Mouse (Mus musculus): ENCODE results near the gene Aldh8a1.

The Aldh8a1 gene

DNA sequence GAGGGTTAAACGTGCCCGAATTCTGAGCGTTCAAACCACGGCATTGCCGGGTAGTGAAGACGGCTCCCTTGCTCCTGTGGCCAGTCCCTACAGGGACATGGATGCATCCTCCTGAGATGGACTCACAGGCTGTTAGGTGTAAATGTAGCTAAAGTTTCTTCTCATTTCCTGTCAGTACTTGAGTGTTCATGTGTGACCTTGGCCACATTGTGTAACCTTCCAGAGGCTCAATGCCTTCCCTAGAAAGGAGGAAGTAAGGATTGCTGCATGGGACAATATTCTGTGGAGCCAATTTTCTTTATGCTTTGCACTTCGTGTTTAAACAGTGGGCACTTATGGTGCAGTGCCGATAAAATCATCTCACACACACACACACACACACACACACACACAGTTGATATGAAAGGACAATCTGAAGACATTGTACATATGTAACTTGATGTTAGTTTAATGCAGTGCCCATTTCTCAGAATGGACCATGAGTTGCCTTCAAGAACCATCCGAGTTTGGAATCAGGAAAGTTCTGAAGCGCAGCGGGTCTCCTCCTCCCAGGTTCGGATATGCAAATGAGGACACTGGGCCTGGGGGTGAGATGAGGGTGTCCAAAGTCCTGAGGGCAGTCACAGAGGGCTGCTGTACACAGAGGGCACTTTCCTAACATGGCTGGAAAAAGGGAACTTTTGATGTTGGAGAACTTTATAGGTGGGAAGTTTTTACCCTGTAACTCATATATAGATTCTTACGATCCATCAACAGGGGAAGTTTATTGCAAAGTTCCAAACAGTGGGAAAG is at the start of gene Aldh8a1:
Aldh8a1 (plus strand) TSS at position 610 of the 792 bp plus-strand sequence.
- DNase-seq (ENCODE audit: low spot score) = no peak

DNA sequence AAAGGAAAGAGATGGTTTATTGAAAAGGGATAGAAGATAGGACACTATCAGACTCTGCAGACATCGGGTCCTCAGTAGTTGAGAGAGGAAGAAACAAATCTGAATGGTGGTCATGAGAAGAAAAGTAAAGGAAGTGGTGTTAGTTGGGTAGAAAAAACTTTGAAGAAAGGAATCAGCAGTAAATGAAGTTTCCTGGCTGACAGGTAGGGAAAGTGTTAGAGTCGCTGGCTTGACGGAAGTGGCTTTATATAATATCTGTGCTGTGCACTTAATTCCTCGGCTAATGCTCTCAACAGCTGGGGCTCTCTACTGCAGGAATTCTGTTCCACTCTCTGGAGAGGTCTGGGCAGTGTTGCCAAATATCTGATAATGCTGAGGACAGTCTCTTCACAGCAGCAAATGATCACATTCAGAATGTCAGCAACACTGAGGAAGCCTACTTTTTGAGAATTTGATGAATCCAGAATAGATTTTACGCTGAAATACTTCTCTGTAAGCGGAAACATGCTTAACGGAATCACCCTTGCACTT is 49.4 kb upstream of the Aldh8a1 start:
- DNase-seq (ENCODE audit: low spot score) = no peak

GRCm38 (mm10) chr10:21334349-21335105 is 42.6 kb upstream of the Aldh8a1 start:
- no peak for DNase-seq (ENCODE audit: low spot score)

- no peak for DNase-seq (ENCODE audit: low spot score)
Measured at GRCm38 (mm10) chr10:21335534-21335933, 41.6 kb upstream of the Aldh8a1 start.

GRCm38 (mm10) chr10:21337191-21337590 is 39.9 kb upstream of the Aldh8a1 start:
- no peak for DNase-seq (ENCODE audit: low spot score)

GRCm38 (mm10) chr10:21341706-21342105 is 35.4 kb upstream of the Aldh8a1 start:
- no peak for DNase-seq (ENCODE audit: low spot score)

- DNase-seq (ENCODE audit: low spot score) = no peak
Measured at GRCm38 (mm10) chr10:21342331-21343005, 34.6 kb upstream of the Aldh8a1 start.

GRCm38 (mm10) chr10:21347332-21347731 is 29.8 kb upstream of the Aldh8a1 start:
- no peak for DNase-seq (ENCODE audit: low spot score)

DNA sequence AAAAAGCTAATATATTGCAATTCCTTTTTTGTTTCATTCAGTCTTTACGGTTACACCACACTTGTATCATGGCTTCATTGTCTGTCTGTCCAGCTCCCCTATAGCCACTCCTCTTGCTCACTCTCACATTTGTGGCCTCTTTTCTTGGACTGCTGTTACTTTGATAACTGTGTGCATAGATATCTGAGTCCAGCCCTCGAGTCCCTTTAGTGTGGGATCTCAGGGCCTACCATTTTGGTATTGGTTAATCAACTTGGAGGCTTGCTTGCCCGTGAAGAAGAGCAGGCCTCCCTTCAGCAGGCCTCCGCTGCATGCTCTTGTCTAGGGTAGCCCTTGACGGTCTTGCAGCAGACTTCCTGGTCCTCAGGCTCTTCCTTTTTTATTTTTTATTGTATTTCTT is 27.6 kb upstream of the Aldh8a1 start:
- DNase-seq (ENCODE audit: low spot score) = no peak

- DNase-seq (ENCODE audit: low spot score) = no peak
Measured at GRCm38 (mm10) chr10:21349946-21350345, 27.1 kb upstream of the Aldh8a1 start.

- no peak for DNase-seq (ENCODE audit: low spot score)
Measured at GRCm38 (mm10) chr10:21350531-21351515, 26.3 kb upstream of the Aldh8a1 start.

- DNase-seq (ENCODE audit: low spot score) = no peak
Measured at GRCm38 (mm10) chr10:21351766-21352165, 25.3 kb upstream of the Aldh8a1 start.

DNA sequence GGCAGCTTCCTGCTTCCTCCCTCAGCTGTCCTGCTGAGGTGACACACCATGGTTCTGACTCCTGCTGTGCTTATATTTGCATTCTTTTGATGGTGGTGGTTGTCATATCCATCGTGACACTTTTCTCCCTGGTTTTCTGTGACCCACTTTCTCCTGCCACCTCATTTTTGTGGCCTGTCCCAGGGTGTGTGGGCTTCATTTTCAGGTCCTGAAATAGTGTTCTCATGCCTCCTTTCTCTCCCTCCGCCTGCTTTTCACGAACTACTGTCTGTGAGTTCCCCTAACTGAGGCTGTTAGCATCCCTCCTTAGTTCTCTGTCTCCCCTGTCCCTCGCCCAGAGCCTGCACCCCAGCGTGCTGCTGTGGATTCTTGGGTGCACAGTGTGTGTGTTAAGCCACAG is 23.2 kb upstream of the Aldh8a1 start:
- no peak for DNase-seq (ENCODE audit: low spot score)

DNA sequence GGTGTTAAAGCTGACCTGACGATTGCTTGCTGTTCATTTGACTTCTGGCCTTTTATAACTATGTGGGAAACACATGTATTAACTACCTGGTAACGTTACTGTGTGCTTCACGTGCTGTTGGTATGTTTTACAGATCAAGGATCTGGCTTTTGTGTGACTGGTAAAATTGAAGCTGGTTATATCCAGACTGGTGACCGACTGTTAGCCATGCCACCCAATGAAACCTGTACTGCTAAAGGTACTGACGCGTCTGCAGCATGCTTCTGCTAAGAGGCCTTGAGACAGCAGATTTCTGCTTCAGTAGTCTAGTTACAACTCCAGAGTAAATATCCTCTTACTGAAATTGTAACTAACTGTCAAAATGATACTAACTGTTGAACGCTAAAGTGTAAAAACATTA is 22.6 kb upstream of the Aldh8a1 start:
- DNase-seq (ENCODE audit: low spot score) = no peak

- DNase-seq (ENCODE audit: low spot score) = no peak
Measured at GRCm38 (mm10) chr10:21357986-21358385, 19.1 kb upstream of the Aldh8a1 start.

- DNase-seq (ENCODE audit: low spot score) = no peak
Measured at GRCm38 (mm10) chr10:21359086-21359485, 18.0 kb upstream of the Aldh8a1 start.

DNA sequence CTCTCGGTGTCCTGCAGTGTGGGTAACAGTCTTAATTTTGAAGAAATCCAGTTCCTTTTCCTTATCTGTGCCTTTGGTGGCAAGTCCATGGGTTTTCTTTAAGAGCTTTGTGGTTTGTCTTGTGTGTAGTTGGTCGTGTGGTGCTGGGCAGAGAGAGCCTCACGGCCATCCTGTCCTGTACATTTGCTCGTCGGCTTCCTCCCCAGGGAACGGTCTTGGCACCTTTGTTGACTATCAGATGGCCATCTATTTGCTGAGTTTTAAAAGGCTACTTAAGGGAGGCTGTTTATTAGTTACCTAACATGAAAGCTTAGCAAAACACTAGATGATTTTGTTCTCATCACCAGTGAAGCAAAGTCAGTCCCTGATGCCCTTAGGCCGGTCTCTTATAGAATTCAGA is 15.2 kb upstream of the Aldh8a1 start:
- DNase-seq (ENCODE audit: low spot score) = no peak

- DNase-seq (ENCODE audit: low spot score) = no peak
Measured at GRCm38 (mm10) chr10:21363297-21363696, 13.8 kb upstream of the Aldh8a1 start.

- DNase-seq (ENCODE audit: low spot score) = no peak
Measured at GRCm38 (mm10) chr10:21364946-21365345, 12.1 kb upstream of the Aldh8a1 start.

GRCm38 (mm10) chr10:21365897-21366296 is 11.2 kb upstream of the Aldh8a1 start:
- no peak for DNase-seq (ENCODE audit: low spot score)

- no peak for DNase-seq (ENCODE audit: low spot score)
Measured at GRCm38 (mm10) chr10:21366471-21366870, 10.6 kb upstream of the Aldh8a1 start.

Measured in ovary, postnatal 14 days (tissue).